Mouse (Mus musculus) hindbrain, embryonic 14.5 days (tissue): Measurements from ENCODE around the gene Tm7sf2. TPM values are rescaled to one million over a fixed set of nuclear protein-coding genes. Genes with fewer than 3 reads are reported as not detected.
"Not testable (repeated sequence)": the region's sequence is repeated elsewhere in the genome, so short reads cannot be mapped to it uniquely, and the experiment has no call there.

Experiments used
- ATAC-seq: fragments of 200-750 bp; cut with Nextera tagmentation; 2 replicates; pipeline ENCODE4 v1.8.0; 2017; ENCODE audit warnings: moderate number of reproducible peaks, mild to moderate bottlenecking, moderate TSS enrichment, moderate library complexity; ENCODE audit not compliant: low FRiP score
- DNase-seq: peaks from one replicate; pipeline ENCODE4 v3.0.0-alpha.2; 2015; ENCODE audit warnings: low spot score
- H3K27ac ChIP-seq: fragments of 300-500 bp; sonication (generic); 2 replicates; pipeline ENCODE4 v1.5.1; 2014; ENCODE audit warnings: mild to moderate bottlenecking, moderate library complexity
- H3K27me3 ChIP-seq: fragments of 300-500 bp; sonication (generic); 2 replicates; pipeline ENCODE4 v1.6.1; 2014; ENCODE audit warnings: mild to moderate bottlenecking, low read length, mixed read lengths; ENCODE audit not compliant: control insufficient read depth, insufficient read depth
- H3K36me3 ChIP-seq: fragments of 300-500 bp; sonication (generic); replicated peaks from 2 replicates; pipeline ENCODE4 v1.6.1; 2014; ENCODE audit not compliant: control insufficient read depth, insufficient read depth
- H3K4me1 ChIP-seq: fragments of 300-500 bp; sonication (generic); replicated peaks from 2 replicates; pipeline ENCODE4 v1.6.1; 2014; ENCODE audit warnings: antibody characterized with exemption, low read length, mixed read lengths; ENCODE audit not compliant: control insufficient read depth, insufficient read depth
- H3K4me2 ChIP-seq: fragments of 300-500 bp; sonication (generic); replicated peaks from 2 replicates; pipeline ENCODE4 v1.6.1; 2014; ENCODE audit warnings: mild to moderate bottlenecking, moderate library complexity
- H3K4me3 ChIP-seq: fragments of 300-500 bp; sonication (generic); replicated peaks from 2 replicates; pipeline ENCODE4 v1.5.1; 2014; ENCODE audit warnings: mild to moderate bottlenecking, low read length
- H3K9ac ChIP-seq: fragments of 300-500 bp; sonication (generic); 2 replicates; pipeline ENCODE4 v1.6.1; 2014
- H3K9me3 ChIP-seq: fragments of 300-500 bp; sonication (generic); 2 replicates; pipeline ENCODE4 v1.6.1; 2016; ENCODE audit warnings: low read length; ENCODE audit not compliant: control insufficient read depth
- WGBS: fragments of 180-500 bp; shearing (Covaris S2); extraction: QIAGEN DNeasy Blood & Tissue Kit; methylation state at CpG from one replicate; pipeline ENCODE4 v1.1.7; 2014; 5-methylcytosine and 5-hydroxymethylcytosine counted together
- polyA plus RNA-seq: library from polyadenylated mRNA; unstranded; fragments of >200 nt; fragmentation: Nextera tagmentation; extraction: Ambion mirVana; gene quantifications from 2 replicates; pipeline ENCODE4 v1.2.1, GENCODE M21; 2014

Tm7sf2 gene
- polyA plus RNA-seq, 1 experiment from 2014 or later: 58.9 TPM

GRCm38 (mm10) chr19:6048681-6049410 is 19.3 kb downstream of the Tm7sf2 start:
- H3K9ac ChIP-seq: no peak overlapping the region
- WGBS: 94% methylated on average over 11 of the region's 11 CpGs
- DNase-seq: no peak

DNA sequence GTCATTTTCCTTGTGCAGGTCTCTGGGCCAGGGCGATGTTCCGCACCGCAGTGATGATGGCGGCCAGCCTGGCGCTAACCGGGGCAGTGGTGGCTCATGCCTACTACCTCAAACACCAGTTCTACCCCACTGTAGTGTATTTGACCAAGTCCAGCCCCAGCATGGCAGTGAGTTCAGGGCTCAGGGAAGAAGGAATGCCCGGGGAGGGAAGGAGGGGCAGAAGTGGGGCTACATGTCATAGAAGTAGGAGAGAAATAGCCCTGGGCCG is 20.3 kb downstream of the Tm7sf2 start:
- peaks cover 50% of the 10 kb centered on the region for H3K36me3 ChIP-seq
- peak overlapping the region; percentile 85 for H3K9ac ChIP-seq
- ATAC-seq (no peak), DNase-seq (no peak)
- H3K27ac ChIP-seq: no peak overlapping the region
- no peaks in the 10 kb centered on the region for H3K9me3 ChIP-seq
- peak overlapping the region; percentile 98 for H3K4me2 ChIP-seq
- H3K27me3 ChIP-seq: no peaks in the 10 kb centered on the region
- H3K4me3 ChIP-seq: peak overlapping the region; percentile 98
- 81% methylated on average over 8 of the region's 8 CpGs for WGBS
- H3K4me1 ChIP-seq: peaks cover 21% of the 10 kb centered on the region

More at GRCm38 (mm10) chr19:6048681-6049410, 19.3 kb downstream of the Tm7sf2 start:
- Histone ChIP-seq H3K36me3 (peaks cover 60% of the 10 kb centered on the region), H3K27ac (no peak overlapping the region), H3K9me3 (no peaks in the 10 kb centered on the region), H3K4me1 (peaks cover 21% of the 10 kb centered on the region), H3K4me3 (no peak overlapping the region), H3K4me2 (no peak overlapping the region), H3K27me3 (no peaks in the 10 kb centered on the region)
- ATAC-seq: no peak

DNA sequence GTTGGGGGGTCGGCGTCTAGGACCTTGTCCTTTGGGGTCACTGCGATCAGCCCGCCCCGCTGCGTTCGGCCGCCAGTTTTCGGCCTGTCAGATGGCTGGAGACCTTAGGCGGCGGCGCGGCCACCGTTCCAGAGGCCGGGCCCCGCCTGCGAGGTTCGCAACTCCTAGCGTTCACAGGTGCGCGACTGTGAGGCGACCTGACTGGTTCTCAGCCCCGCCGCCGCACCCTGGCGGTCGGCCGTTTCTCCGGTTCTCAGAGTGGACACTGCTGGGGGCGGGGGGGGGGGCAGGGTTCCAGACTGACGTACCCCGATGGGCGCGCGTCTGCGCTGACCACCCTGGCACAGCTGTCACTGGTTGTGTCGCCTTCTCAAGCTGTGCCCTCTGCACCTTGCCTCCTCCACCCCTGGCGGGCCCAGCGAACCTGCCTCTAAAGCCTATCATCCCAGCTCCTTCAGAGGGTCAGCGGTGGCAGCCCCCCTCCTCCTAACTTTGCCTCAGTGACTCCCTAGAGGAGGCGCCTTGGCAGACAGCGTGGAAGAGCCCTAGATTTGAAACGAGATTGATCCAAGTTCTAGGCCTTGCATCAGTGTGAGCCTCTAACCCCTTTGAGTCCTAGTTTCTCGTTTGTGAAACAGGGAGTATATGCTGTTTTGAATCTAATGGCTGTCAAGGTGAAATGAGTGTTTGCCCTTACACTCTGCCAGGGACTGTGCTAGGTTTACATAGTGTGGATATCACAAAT is 20.8 kb downstream of the Tm7sf2 start:
- peak; percentile 6 for ATAC-seq
- Histone ChIP-seq H3K36me3 (peaks cover 45% of the 10 kb centered on the region), H3K4me1 (peaks cover 21% of the 10 kb centered on the region), H3K9me3 (no peaks in the 10 kb centered on the region), H3K27ac (peak overlapping the region; percentile 99), H3K4me2 (peak overlapping the region; percentile 98), H3K9ac (peak overlapping the region; percentile 85), H3K4me3 (peak overlapping the region; percentile 98), H3K27me3 (no peaks in the 10 kb centered on the region)
- no peak for DNase-seq
- 2% methylated on average over 44 of the region's 44 CpGs for WGBS

DNA sequence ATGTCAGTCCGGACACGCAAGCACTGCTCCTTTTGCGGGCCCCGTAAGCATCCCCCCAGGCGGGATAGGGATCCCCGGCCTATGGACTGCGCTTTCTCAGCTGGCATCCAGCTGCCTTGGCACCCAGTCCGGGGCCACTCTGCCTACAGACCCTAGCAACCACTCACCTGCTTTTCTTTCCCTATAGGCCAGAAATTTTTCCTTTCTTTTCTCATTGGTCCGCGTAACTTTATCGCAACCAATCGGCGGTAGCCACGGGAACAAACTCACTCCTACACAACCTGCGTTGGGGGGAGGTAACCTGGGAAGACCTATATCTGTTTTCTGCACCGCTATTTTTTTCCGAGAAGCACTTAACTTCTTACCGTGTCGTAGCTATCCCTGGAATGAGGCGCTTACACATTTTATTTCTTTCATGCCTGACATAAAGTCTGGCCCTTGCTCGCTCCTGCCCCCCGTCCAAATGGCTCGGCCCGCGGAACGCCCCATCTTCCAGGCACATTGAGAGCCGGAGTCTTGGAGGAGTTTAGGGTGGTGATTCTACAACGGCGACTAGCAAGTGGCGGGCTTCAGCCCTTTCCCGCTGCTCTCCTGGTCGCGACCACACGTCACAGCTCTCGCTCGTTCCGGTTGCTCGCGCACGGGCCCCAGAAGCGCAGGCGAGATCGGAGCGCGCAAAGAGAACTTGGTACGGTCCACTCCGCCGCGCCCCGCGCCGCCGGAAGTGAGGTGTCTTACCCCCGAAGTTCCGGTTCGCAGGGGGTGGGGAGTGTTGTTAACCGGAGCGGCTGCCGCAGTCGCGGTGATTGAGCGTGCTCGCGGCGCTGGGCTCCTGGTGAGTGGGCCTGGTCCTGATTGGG is 21.6 kb downstream of the Tm7sf2 start, which contains the start of gene Syvn1:
Gene Syvn1 (plus strand): TSS at position 283 of the 860 bp plus-strand sequence.
- H3K27me3 ChIP-seq: no peaks in the 10 kb centered on the region
- H3K4me2 ChIP-seq: peak within 1 kb of the TSS; percentile 98
- peaks cover 37% of the 10 kb centered on the region for H3K36me3 ChIP-seq
- peak; percentile 93 for ATAC-seq
- DNase-seq: peak; percentile 95
- under 1% methylated on average over 65 of the region's 65 CpGs for WGBS
- peak within 1 kb of the TSS; percentile 99 for H3K27ac ChIP-seq
- H3K4me1 ChIP-seq: peaks cover 21% of the 10 kb centered on the region
- peak within 1 kb of the TSS; percentile 85 for H3K9ac ChIP-seq
- no peaks in the 10 kb centered on the region for H3K9me3 ChIP-seq
- H3K4me3 ChIP-seq: peak within 1 kb of the TSS; percentile 98

DNA sequence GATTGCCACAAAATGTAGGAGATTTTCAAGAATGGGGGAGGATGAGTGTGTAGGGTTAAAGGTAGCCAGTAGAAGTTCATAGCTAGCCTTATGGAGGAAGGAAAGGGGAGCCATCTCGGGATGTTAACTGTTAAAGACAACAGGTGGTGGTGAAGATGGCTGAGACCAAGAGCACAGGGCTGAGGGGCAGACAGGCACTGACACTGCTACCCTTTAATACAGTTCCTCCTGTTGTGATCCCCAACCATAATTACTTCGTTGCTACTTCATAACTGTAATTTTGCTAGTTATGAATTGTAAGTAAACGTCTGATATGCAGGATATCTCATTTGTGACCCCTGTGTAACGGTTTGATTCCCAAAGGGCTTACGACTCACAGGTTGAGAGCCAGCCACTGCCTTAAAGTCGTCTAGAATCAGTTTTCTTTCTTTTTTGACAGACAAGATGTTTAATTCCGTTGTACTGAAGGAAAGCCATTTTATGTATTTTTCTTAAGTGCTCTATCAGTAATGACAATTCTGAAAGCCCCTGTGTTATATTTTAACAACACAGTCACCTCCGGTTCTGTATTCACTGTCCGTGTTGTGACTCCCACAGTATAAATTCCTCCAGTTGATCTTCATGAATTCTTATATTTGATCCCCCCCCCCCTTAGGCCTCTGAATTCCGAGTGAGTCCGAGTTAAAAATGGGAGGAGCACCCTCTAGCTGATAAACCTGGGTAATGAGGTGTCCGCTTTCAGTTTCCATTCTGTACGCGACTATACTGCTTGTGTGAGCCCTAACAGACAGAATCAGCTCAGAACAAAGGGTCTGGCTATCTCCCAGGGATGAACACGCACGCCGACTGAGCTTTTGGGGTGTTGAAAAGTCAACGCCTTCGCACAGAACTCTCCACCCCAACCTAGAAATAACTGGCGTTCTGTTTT is 22.5 kb downstream of the Tm7sf2 start:
- H3K27ac ChIP-seq: peak overlapping the region; percentile 99
- H3K9ac ChIP-seq: peak overlapping the region; percentile 85
- no peaks in the 10 kb centered on the region for H3K9me3 ChIP-seq
- H3K27me3 ChIP-seq: no peaks in the 10 kb centered on the region
- peaks cover 21% of the 10 kb centered on the region for H3K4me1 ChIP-seq
- peak overlapping the region; percentile 98 for H3K4me2 ChIP-seq
- WGBS: 22% methylated on average over 20 of the region's 20 CpGs
- peaks cover 28% of the 10 kb centered on the region for H3K36me3 ChIP-seq
- ATAC-seq (peak; percentile 31), DNase-seq (no peak)
- peak overlapping the region; percentile 98 for H3K4me3 ChIP-seq

GRCm38 (mm10) chr19:6044102-6044501 is 24.1 kb downstream of the Tm7sf2 start:
- not testable (repeated sequence) for ATAC-seq, H3K9ac ChIP-seq, H3K9me3 ChIP-seq, H3K27ac ChIP-seq, H3K4me2 ChIP-seq, H3K4me3 ChIP-seq, H3K27me3 ChIP-seq
- Histone ChIP-seq H3K36me3 (peaks cover 12% of the 10 kb centered on the region), H3K4me1 (peaks cover 21% of the 10 kb centered on the region)
- DNase-seq: peak; percentile 62
- WGBS: 67% methylated on average over 4 of the region's 4 CpGs

DNA sequence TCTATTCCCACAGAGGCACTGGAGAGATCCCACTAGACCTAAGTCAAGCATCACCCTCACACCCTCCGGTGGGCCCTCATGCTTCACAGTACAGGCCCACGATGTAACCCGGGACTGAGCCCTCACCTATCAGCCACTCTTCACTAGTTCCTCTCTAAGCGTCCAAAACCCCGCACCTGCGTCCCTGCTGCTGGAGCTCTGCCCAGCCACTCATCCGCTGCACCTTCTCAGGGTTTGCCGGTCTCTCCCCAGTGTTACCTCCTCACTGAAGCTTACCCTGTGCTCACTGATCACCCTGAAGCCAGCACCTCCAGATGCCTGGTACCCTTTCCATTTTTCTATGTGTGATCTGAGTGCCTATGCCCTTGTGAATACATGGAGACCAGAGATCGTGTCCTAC is 25.9 kb downstream of the Tm7sf2 start:
- H3K4me3 ChIP-seq: no peak overlapping the region
- H3K4me1 ChIP-seq: peaks cover 10% of the 10 kb centered on the region
- no peaks in the 10 kb centered on the region for H3K36me3 ChIP-seq
- no peaks in the 10 kb centered on the region for H3K9me3 ChIP-seq
- H3K4me2 ChIP-seq: no peak overlapping the region
- DNase-seq: no peak
- no peak overlapping the region for H3K27ac ChIP-seq
- H3K27me3 ChIP-seq: no peaks in the 10 kb centered on the region
- 76% methylated on average over 9 of the region's 9 CpGs for whole genome bisulfite sequencing
- H3K9ac ChIP-seq: peak overlapping the region; percentile 24; the same call in 1 of the 2 replicates
- no peak for ATAC-seq

DNA sequence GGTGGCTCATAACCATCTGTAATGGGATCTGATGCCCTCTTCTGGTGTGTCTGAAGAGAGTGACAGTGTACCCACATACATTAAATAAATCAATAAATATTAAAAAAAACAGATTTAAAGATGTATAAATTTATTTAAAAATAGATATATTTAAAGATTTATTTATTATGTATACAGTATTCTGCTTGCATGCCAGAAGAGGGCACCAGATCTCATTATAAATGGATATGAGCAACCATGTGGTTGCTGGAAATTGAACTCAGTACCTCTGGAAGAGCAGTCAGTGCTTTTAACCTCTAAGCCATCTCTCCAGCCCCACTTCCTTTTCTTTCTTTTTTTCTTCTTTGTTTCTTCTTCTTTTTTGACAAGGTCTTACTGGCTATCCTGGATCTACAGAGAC is 28.2 kb downstream of the Tm7sf2 start:
- H3K9ac ChIP-seq: no peak overlapping the region
- H3K27me3 ChIP-seq: no peaks in the 10 kb centered on the region
- H3K27ac ChIP-seq: no peak overlapping the region
- DNase-seq: no peak
- H3K36me3 ChIP-seq: no peaks in the 10 kb centered on the region
- no peaks in the 10 kb centered on the region for H3K9me3 ChIP-seq
- ATAC-seq: no peak
- H3K4me2 ChIP-seq: no peak overlapping the region
- H3K4me1 ChIP-seq: peaks cover 2% of the 10 kb centered on the region
- H3K4me3 ChIP-seq: no peak overlapping the region
